Mouse (Mus musculus) C2C12 (cell line): ENCODE measurements at regions not wholly inside any gene's neighbourhood (a gene's known extent, or its start where the extent isn't known, plus 50 kb on each side); places are given as distances from the start of the nearest gene placed in this dataset.
"Not testable (repeated sequence)": the region's sequence is repeated elsewhere in the genome, so short reads cannot be mapped to it uniquely, and the experiment has no call there.

Experiments
- H3K27me3 ChIP-seq: one replicate; pipeline ENCODE4 v1.6.1; 2011; ENCODE audit not compliant: control insufficient read depth, insufficient read depth, insufficient read length
- H3K36me3 ChIP-seq: one replicate; pipeline ENCODE4 v1.6.1; 2011; ENCODE audit not compliant: control insufficient read depth, insufficient read depth
- H3K4me3 ChIP-seq: one replicate; pipeline ENCODE4 v1.5.1; 2011; ENCODE audit warnings: mild to moderate bottlenecking, control low read depth; ENCODE audit not compliant: poor library complexity, insufficient read depth, severe bottlenecking
- H3K79me2 ChIP-seq: one replicate; pipeline ENCODE4 v1.6.1; 2011; ENCODE audit not compliant: control insufficient read depth, insufficient read depth
- H3K79me3 ChIP-seq: one replicate; pipeline ENCODE4 v1.6.1; 2011; ENCODE audit warnings: low read depth, control low read depth
- H3ac ChIP-seq: one replicate; pipeline ENCODE3; 2011; ENCODE audit warnings: low read depth; ENCODE audit not compliant: control insufficient read depth, insufficient read length
- CEBPB ChIP-seq: IDR thresholded peaks from one replicate; pipeline ENCODE4 v1.6.1; 2011; ENCODE audit warnings: low read depth, mild to moderate bottlenecking, control low read depth, moderate library complexity
- CTCF ChIP-seq: IDR thresholded peaks from one replicate; pipeline ENCODE4 v1.5.1; 2011; ENCODE audit not compliant: control insufficient read depth, insufficient read depth, insufficient read length
- FOSL1 ChIP-seq: IDR thresholded peaks from one replicate; pipeline ENCODE4 v1.8.0; 2011; ENCODE audit warnings: mild to moderate bottlenecking, low read length; ENCODE audit not compliant: poor library complexity, insufficient read depth, severe bottlenecking
- MAX ChIP-seq: IDR thresholded peaks from one replicate; pipeline ENCODE4 v1.6.1; 2011; ENCODE audit warnings: mild to moderate bottlenecking, control low read depth
- MYOD1 ChIP-seq: IDR thresholded peaks from one replicate; pipeline ENCODE4 v1.6.1; 2011; ENCODE audit warnings: low read depth; ENCODE audit not compliant: control insufficient read depth, insufficient read length
- MYOG ChIP-seq: IDR thresholded peaks from one replicate; pipeline ENCODE4 v1.6.1; 2011; ENCODE audit not compliant: control insufficient read depth, insufficient read length; ENCODE audit errors: extremely low read depth
- USF1 ChIP-seq: IDR thresholded peaks from one replicate; pipeline ENCODE4 v1.6.1; 2011; ENCODE audit warnings: low read depth, mild to moderate bottlenecking, control low read depth, moderate library complexity

DNA sequence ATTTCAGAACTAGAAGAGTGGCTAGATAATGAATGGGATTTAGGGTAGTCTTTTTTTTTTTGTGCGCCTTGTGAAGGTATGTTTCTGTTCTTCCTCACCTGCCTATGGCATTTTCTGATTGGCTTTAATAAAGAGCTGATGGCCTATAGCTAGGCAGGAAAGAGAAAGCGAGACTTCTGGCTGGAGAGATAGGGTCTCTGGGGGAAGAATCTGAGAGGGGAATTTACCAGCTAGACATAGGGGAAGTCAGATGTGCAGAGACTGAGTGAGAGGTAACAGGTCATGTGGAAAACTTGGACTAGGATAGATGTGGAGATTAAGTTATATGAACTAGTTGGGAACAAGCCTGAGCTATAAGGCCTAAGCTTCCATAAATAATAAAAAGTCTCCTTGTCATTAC, 129.7 kb upstream of the Max start:
- Histone ChIP-seq H3K36me3 (no peaks in the 10 kb centered on the region), H3K4me3 (no peak overlapping the region), H3K79me3 (no peaks in the 10 kb centered on the region), H3ac (no peak overlapping the region), H3K27me3 (no peaks in the 10 kb centered on the region), H3K79me2 (no peaks in the 10 kb centered on the region)
- TF ChIP-seq MYOD1 (no peak), CTCF (no peak), FOSL1 (no peak), CEBPB (no peak)

DNA sequence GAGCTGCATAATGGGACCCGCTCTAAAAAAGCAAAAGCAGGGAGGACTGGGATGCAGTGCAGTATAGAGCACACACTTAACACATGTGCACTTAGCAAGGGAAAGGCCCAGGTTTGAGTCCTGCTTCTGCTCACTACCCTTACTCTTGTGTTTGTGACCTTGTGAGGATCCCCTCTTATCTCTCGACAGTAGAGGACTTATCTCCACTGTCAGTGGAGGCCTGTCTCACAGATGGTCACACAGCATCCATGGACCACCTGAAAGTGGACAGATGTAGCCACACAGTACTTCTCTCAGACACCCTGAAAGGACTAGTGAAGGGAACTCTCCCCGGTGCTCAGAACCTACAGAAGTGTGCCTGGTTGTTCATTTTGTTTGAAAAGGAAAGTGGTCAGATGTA, 128.5 kb upstream of the Max start:
- H3K79me3 ChIP-seq = no peaks in the 10 kb centered on the region
- H3K4me3 ChIP-seq = no peak overlapping the region
- no peaks in the 10 kb centered on the region for H3K36me3 ChIP-seq
- no peaks in the 10 kb centered on the region for H3K27me3 ChIP-seq
- no peaks in the 10 kb centered on the region for H3K79me2 ChIP-seq
- TF ChIP-seq CTCF (no peak), MYOG (no peak), FOSL1 (no peak), CEBPB (no peak), MAX (no peak), USF1 (no peak), MYOD1 (no peak)
- H3ac ChIP-seq = no peak overlapping the region

DNA sequence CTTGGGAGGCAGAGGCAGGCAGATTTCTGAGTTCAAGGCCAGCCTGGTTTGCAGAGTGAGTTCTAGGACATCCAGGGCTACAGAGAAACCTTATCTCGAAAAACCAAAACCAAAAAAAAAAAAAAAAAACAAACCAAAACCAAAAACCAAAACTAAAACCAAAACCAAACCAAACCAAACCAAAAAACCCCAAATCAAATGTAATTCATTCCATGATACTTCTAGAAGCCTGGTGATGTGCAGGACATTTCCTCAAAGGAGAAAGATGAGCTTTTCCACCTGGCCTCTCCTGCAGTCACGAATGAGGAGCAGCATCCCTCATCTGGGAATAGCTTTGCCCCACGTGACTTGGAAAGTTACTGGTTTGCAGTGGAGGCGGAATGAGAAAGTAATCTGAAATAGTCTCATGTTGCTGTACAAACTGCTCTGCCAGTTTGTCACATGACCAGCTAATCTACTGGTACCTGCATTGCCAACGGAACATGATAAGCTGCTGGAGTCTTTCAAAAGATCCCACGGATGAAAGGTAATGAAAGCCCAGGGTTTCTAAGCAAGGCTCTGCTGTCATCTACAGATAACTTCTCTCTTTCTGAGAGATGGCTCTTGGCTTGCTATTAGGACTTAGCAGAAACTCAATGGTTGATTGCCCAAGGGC, 127.8 kb upstream of the Max start:
- Histone ChIP-seq H3ac (no peak overlapping the region), H3K27me3 (no peaks in the 10 kb centered on the region), H3K79me3 (no peaks in the 10 kb centered on the region), H3K36me3 (no peaks in the 10 kb centered on the region), H3K4me3 (no peak overlapping the region), H3K79me2 (no peaks in the 10 kb centered on the region)
- TF ChIP-seq MAX (no peak), FOSL1 (no peak)

DNA sequence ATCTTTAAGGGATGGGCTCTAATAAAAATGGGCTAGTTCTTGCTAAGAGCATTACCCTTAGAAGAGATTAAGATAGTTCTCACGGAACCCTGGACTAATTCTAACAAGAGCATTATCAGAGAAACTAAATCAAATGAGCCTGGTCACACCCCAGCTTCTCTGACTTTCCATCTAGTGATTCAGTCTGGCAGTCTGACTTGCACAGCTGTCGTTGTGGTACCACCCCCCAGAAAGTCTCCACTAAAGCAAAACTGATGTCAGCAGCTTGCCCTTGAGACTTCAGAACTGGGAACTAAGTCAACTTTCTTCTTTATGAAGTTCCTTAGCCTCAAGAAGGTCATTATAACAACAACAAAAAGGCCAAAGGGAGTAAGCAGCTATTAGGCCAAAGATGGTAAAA, 126.5 kb upstream of the Max start:
- no peaks in the 10 kb centered on the region for H3K79me3 ChIP-seq
- no peak for TF ChIP-seq MAX
- no peak for TF ChIP-seq CEBPB
- TF ChIP-seq CTCF = no peak
- TF ChIP-seq MYOD1 = no peak
- no peaks in the 10 kb centered on the region for H3K27me3 ChIP-seq
- no peak overlapping the region for H3ac ChIP-seq
- no peaks in the 10 kb centered on the region for H3K79me2 ChIP-seq
- H3K36me3 ChIP-seq = no peaks in the 10 kb centered on the region
- no peak overlapping the region for H3K4me3 ChIP-seq

DNA sequence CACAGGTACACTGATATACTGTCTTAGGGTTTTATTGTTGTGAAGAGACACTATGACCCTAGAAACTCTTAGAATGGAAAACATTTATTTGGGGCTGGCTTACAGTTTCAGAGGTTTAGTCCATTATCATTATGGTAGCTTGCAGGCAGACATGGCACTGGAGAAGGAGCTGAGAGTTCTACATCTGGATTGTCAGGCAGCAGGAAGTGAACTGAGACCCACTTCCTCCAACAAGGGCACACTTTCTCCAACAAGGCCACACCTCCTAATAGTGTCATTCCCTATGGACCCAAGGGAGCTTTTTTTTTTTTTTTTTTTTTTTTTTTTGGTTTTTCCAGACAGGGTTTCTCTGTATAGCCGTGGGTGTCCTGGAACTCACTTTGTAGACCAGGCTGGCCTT, 124.9 kb upstream of the Max start:
- not testable (repeated sequence) for H3K27me3 ChIP-seq, H3K36me3 ChIP-seq, H3K79me3 ChIP-seq, H3K4me3 ChIP-seq, H3K79me2 ChIP-seq, H3ac ChIP-seq

DNA sequence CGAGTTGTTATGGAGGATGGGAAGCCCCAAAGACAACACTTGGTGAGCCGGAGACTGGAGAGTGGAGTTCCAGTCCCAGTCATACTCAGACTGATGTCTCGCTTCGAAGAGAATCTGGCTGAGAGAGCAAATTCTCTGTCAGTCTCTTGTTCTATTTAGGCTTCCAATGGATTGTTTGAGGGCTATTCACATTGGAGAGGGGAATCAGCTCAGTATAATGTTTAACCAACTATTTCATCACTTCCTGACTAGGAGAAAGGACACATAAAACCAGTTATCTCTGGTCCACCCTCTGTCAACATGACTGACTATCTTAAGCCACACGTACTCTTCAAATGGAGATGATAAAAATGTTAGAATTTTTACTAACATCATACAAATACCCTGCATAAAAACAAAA, 123.9 kb upstream of the Max start:
- Histone ChIP-seq H3K27me3 (no peaks in the 10 kb centered on the region), H3K79me3 (no peaks in the 10 kb centered on the region), H3K36me3 (no peaks in the 10 kb centered on the region), H3K79me2 (no peaks in the 10 kb centered on the region), H3ac (no peak overlapping the region), H3K4me3 (no peak overlapping the region)
- TF ChIP-seq MYOG = no peak
- no peak for TF ChIP-seq CTCF
- TF ChIP-seq MAX = no peak
- TF ChIP-seq MYOD1 = no peak
- no peak for TF ChIP-seq CEBPB
- TF ChIP-seq FOSL1 = no peak
- no peak for TF ChIP-seq USF1

DNA sequence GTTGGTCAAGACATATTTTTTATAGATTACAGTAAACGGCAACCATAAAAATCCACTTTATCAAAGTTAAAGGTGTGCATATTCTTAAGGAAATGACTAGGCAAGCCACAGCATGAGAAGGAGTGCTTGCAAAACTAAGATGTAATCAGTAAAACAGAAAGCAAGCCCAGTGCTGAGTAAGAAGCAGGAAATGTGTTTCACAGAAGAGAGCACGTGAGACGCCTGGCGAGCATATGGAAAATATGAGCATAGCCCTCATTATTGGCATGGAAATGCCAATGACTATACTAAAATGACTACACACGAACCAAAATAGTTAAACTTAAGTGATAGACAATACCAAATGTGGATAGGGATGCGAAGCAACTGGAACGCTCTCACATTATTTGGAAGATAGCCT, 123.2 kb upstream of the Max start:
- Histone ChIP-seq H3K27me3 (no peaks in the 10 kb centered on the region), H3K79me3 (no peaks in the 10 kb centered on the region), H3K4me3 (no peak overlapping the region), H3K36me3 (no peaks in the 10 kb centered on the region), H3K79me2 (no peaks in the 10 kb centered on the region), H3ac (no peak overlapping the region)
- TF ChIP-seq CTCF (no peak), USF1 (no peak), FOSL1 (no peak)
